Mouse (Mus musculus) C2C12 (cell line): ENCODE measurements around the gene Efcab12. TPM values are rescaled to one million over a fixed set of nuclear protein-coding genes. Genes with fewer than 3 reads are reported as not detected.

Experiments
- H3K27me3 ChIP-seq: one replicate; pipeline ENCODE4 v1.6.1; 2011; ENCODE audit not compliant: control insufficient read depth, insufficient read depth, insufficient read length
- H3K36me3 ChIP-seq: one replicate; pipeline ENCODE4 v1.6.1; 2011; ENCODE audit not compliant: control insufficient read depth, insufficient read depth
- H3K4me3 ChIP-seq: one replicate; pipeline ENCODE4 v1.5.1; 2011; ENCODE audit warnings: mild to moderate bottlenecking, control low read depth; ENCODE audit not compliant: poor library complexity, insufficient read depth, severe bottlenecking
- H3K79me2 ChIP-seq: one replicate; pipeline ENCODE4 v1.6.1; 2011; ENCODE audit not compliant: control insufficient read depth, insufficient read depth
- H3K79me3 ChIP-seq: one replicate; pipeline ENCODE4 v1.6.1; 2011; ENCODE audit warnings: low read depth, control low read depth
- H3ac ChIP-seq: one replicate; pipeline ENCODE3; 2011; ENCODE audit warnings: low read depth; ENCODE audit not compliant: control insufficient read depth, insufficient read length
- CEBPB ChIP-seq: IDR thresholded peaks from one replicate; pipeline ENCODE4 v1.6.1; 2011; ENCODE audit warnings: low read depth, mild to moderate bottlenecking, control low read depth, moderate library complexity
- CTCF ChIP-seq: IDR thresholded peaks from one replicate; pipeline ENCODE4 v1.5.1; 2011; ENCODE audit not compliant: control insufficient read depth, insufficient read depth, insufficient read length
- FOSL1 ChIP-seq: IDR thresholded peaks from one replicate; pipeline ENCODE4 v1.8.0; 2011; ENCODE audit warnings: mild to moderate bottlenecking, low read length; ENCODE audit not compliant: poor library complexity, insufficient read depth, severe bottlenecking
- MAX ChIP-seq: IDR thresholded peaks from one replicate; pipeline ENCODE4 v1.6.1; 2011; ENCODE audit warnings: mild to moderate bottlenecking, control low read depth
- MYOD1 ChIP-seq: IDR thresholded peaks from one replicate; pipeline ENCODE4 v1.6.1; 2011; ENCODE audit warnings: low read depth; ENCODE audit not compliant: control insufficient read depth, insufficient read length
- MYOG ChIP-seq: IDR thresholded peaks from one replicate; pipeline ENCODE4 v1.6.1; 2011; ENCODE audit not compliant: control insufficient read depth, insufficient read length; ENCODE audit errors: extremely low read depth
- USF1 ChIP-seq: IDR thresholded peaks from one replicate; pipeline ENCODE4 v1.6.1; 2011; ENCODE audit warnings: low read depth, mild to moderate bottlenecking, control low read depth, moderate library complexity
- long read RNA-seq, 2 experiments: library from polyadenylated mRNA; unstranded; transcript quantifications; one replicate each; pipeline ENCODE4 v2.0.0; 2019 to 2020
- polyA plus RNA-seq: library from polyadenylated mRNA; unstranded; fragments of >200 nt; fragmentation: generic; extraction: Trizol; gene quantifications from one replicate; pipeline ENCODE4 v1.2.1, GENCODE M21; 2012; ENCODE audit warnings: missing spikeins

Efcab12 gene
- not detected for polyA plus RNA-seq
- long read RNA-seq, experiment 1, result 0 reads
- long read RNA-seq, experiment 2, result 0 reads

DNA sequence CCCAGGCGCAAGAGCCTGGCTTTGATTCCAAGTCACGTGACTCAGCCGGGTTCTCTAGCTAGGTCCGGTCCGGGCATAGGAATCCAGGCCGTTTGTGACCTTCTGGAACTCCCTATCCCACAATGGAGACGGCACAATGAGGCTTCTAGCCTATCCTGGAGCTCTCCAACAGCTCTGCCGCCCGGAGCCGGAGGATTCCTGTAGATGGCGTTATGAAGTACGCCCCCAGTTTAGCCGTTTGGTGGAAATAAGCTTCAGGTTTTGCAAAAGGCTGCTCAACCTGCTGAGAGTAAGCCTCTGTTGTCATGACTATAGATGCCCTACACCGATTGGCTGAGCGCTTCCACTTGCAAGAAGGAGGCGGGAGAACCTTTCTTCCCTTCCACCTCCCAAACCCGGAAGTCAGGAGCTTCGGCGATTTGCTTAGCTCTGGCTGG, at the start of gene Efcab12:
Gene Efcab12, minus strand, starts transcription at position 252 of the 437 bp plus-strand sequence.
- no peaks in the 10 kb centered on the region for H3K36me3 ChIP-seq
- TF ChIP-seq CTCF (no peak), MAX (no peak), MYOG (no peak), FOSL1 (no peak), MYOD1 (no peak), USF1 (no peak), CEBPB (no peak)
- H3ac ChIP-seq, result no peak within 1 kb of the TSS

DNA sequence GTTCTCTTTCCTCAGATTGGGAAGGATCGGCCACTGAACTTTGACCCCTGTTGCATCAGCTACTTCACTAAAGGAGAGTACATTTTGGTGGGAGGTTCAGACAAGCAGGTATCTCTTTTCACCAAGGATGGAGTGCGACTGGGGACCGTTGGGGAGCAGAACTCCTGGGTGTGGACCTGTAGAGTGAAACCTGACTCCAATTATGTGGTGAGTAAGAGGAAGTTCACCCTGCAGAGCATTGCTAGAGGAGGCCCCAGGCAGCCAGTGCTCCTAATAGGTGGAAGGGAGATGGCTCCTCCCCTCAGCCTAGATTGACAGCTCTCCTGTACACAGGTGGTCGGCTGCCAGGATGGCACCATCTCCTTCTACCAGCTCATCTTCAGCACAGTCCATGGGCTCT, 48.7 kb upstream of the Efcab12 start:
- peaks cover 12% of the 10 kb centered on the region for H3K36me3 ChIP-seq

More for the DNA sequence above, at the start of gene Efcab12:
- no peaks in the 10 kb centered on the region for H3K27me3 ChIP-seq
- H3K79me2 ChIP-seq, result no peaks in the 10 kb centered on the region
- H3K79me3 ChIP-seq, result no peaks in the 10 kb centered on the region
- no peak within 1 kb of the TSS for H3K4me3 ChIP-seq

DNA sequence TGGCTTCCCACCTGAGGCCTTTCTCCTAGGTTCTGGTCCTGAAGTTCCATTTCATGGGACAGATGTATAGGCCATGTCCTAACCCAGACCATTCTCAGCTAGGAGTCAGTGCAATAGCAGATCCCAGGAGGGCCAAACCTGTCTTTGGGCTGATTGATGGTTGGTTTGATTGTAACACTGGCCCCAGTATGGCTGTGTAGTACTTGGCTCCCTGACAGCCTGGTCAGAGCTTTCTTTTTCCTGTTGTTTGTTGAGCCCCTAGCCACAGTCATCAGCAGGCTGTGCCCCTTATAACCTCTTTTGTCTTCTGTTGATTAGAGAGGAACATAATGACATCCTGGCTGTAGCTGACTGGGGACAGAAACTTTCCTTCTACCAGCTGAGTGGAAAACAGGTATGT, 45.8 kb upstream of the Efcab12 start:
- Histone ChIP-seq H3K36me3 (peaks cover 12% of the 10 kb centered on the region), H3K27me3 (no peaks in the 10 kb centered on the region), H3K4me3 (no peak overlapping the region), H3K79me3 (no peaks in the 10 kb centered on the region), H3ac (no peak overlapping the region), H3K79me2 (no peaks in the 10 kb centered on the region)
- TF ChIP-seq MYOD1, result no peak
- no peak for TF ChIP-seq USF1
- TF ChIP-seq MAX, result no peak
- TF ChIP-seq CEBPB, result no peak
- TF ChIP-seq CTCF, result no peak
- no peak for TF ChIP-seq MYOG
- no peak for TF ChIP-seq FOSL1

More for the DNA sequence above, 48.7 kb upstream of the Efcab12 start:
- no peaks in the 10 kb centered on the region for H3K79me2 ChIP-seq
- no peak for TF ChIP-seq USF1
- no peak for TF ChIP-seq CEBPB
- no peak for TF ChIP-seq MAX
- no peak for TF ChIP-seq FOSL1
- no peak for TF ChIP-seq MYOD1
- TF ChIP-seq MYOG, result no peak
- TF ChIP-seq CTCF, result no peak
- H3K79me3 ChIP-seq, result no peaks in the 10 kb centered on the region
- H3K27me3 ChIP-seq, result no peaks in the 10 kb centered on the region
- H3ac ChIP-seq, result no peak overlapping the region
- H3K4me3 ChIP-seq, result no peak overlapping the region

GRCm38 (mm10) chr6:115880751-115881150, 42.5 kb upstream of the Efcab12 start:
- TF ChIP-seq MYOG (no peak), CTCF (no peak), CEBPB (no peak), FOSL1 (no peak), MYOD1 (no peak), MAX (no peak), USF1 (no peak)
- Histone ChIP-seq H3K4me3 (no peak overlapping the region), H3ac (no peak overlapping the region), H3K36me3 (no peaks in the 10 kb centered on the region), H3K27me3 (no peaks in the 10 kb centered on the region), H3K79me3 (no peaks in the 10 kb centered on the region), H3K79me2 (no peaks in the 10 kb centered on the region)

DNA sequence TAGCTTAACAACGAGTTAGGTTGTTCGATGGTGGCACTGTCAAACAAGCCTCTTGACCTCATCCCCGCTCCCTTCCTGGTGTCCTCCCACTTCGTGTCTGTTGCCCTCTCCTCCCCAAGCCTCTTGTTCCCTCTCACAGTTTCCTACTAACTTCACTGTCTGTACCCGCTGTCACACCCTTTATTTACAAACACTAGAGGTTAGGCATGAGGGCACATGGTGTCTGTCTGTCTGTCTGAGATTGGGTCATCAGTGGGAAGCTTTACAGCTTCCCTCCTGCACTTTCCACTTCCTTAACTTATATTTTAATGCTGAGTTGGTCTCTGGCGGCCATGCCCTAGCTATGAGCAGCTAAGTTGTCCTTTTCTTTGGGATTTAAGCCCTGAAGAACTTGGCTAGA, 41.5 kb upstream of the Efcab12 start:
- H3K79me3 ChIP-seq, result no peaks in the 10 kb centered on the region
- H3ac ChIP-seq, result no peak overlapping the region
- no peaks in the 10 kb centered on the region for H3K27me3 ChIP-seq
- H3K36me3 ChIP-seq, result no peaks in the 10 kb centered on the region
- no peaks in the 10 kb centered on the region for H3K79me2 ChIP-seq
- TF ChIP-seq MYOG, result no peak
- TF ChIP-seq CTCF, result no peak
- TF ChIP-seq MYOD1, result no peak
- no peak for TF ChIP-seq CEBPB
- TF ChIP-seq MAX, result no peak
- no peak for TF ChIP-seq FOSL1
- no peak for TF ChIP-seq USF1
- no peak overlapping the region for H3K4me3 ChIP-seq

GRCm38 (mm10) chr6:115878694-115879093, 40.5 kb upstream of the Efcab12 start:
- Histone ChIP-seq H3K27me3 (no peaks in the 10 kb centered on the region), H3K79me2 (no peaks in the 10 kb centered on the region), H3ac (no peak overlapping the region), H3K79me3 (no peaks in the 10 kb centered on the region), H3K4me3 (no peak overlapping the region), H3K36me3 (no peaks in the 10 kb centered on the region)
- TF ChIP-seq CEBPB, result no peak
- TF ChIP-seq FOSL1, result no peak
- TF ChIP-seq MAX, result no peak
- no peak for TF ChIP-seq MYOG
- TF ChIP-seq MYOD1, result no peak
- TF ChIP-seq USF1, result no peak
- TF ChIP-seq CTCF, result no peak
